Mouse (Mus musculus) cerebellum, adult 18-20 months (tissue): ENCODE measurements around the gene Olfr1315-ps1.

Experiments used
- DNase-seq, 2 experiments: peaks; one replicate each; pipeline ENCODE4 v3.0.0; 2021

The Olfr1315-ps1 gene

DNA sequence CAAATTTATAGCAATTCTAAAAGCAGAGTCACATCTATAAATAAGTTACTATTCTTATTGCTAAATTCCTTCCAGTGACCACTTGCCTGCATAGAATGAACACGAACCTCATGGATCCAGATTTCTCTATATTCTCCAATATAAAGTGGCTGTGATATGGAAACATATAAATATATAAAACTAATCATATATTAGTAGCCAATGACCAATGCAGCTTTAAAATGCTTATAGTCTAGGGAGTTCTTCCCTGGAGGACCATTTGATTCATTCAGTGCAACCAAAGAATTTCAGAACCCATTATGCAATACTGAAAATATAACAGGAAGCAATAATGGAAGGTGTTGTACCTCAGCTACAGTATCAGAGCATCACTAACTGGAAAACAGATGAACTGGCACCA is at the start of gene Olfr1315-ps1:
Gene Olfr1315-ps1 (minus strand): TSS at position 101 of the 400 bp plus-strand sequence.
- DNase-seq: no peak

DNA sequence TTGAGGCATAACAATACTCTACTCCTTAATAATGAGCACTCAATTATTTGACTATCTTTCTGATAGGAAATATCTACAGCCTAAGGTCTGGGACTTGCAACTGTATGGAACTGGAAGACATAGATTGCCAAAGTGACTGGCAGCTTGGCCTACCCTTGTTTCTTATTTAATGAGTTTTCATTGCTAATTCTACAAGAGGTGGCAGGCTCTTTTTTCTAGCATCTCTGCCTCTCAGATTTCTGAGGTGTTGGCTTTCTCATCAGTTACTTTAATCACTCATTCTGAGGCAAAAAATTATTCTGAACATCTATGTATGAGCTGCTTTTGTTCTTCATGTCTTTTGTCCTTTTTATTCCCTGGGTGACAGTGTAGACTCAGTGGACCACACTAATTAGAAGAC is 38.7 kb upstream of the Olfr1315-ps1 start, which contains the start of gene Olfr1318:
Gene Olfr1318 (plus strand): TSS at position 301 of the 400 bp plus-strand sequence.
- no peak for DNase-seq

GRCm38 (mm10) chr2:112140029-112140428 is 24.8 kb upstream of the Olfr1315-ps1 start, which contains the start of gene Olfr1317:
Gene Olfr1317, plus strand, starts transcription at chr2:112140329.
- DNase-seq: no peak

DNA sequence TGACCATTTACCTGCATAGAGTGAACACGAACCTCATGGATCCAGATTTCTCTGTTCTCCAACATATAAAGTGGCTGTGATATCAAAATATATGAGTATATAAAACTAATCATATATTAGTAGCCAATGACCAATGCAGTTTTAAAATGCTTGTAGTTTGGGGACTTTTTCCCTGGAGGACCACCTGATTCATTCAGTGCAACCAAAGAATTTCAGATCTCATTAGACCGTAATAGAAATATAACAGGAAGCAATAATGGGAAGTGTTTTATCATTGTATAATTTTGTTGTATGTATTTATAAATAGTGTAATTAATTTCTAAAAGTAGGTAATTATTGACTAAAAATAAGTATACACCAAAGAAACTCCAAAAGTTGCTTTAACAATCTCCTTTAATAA is 19.6 kb upstream of the Olfr1315-ps1 start, which contains the start of gene Olfr1316:
Gene Olfr1316 (minus strand): TSS at position 101 of the 400 bp plus-strand sequence.
- no peak for DNase-seq

GRCm38 (mm10) chr2:112096681-112097080 is 18.6 kb downstream of the Olfr1315-ps1 start, which contains the start of gene Olfr1314:
Gene Olfr1314, minus strand, starts transcription at chr2:112096781.
- DNase-seq: no peak

- no peak for DNase-seq
Observed at GRCm38 (mm10) chr2:112077743-112078142, 37.5 kb downstream of the Olfr1315-ps1 start, which contains the start of gene Olfr1313. Gene Olfr1313, minus strand, starts transcription at chr2:112077843.
